In genomic region chr11:3132001-3132400, GRCm38 (mm10) we compare ENCODE assay signal across 8 mouse cellular contexts.
DNase-seq lines count a peak whose midpoint lies in the region; ATAC-seq lines count a peak whose summit lies in the region.
"Not testable (repeated sequence)": the region's sequence is repeated elsewhere in the genome, so short reads cannot be mapped to it uniquely, and the experiment has no call there.

No protein-coding gene starts in this region.

- not testable (repeated sequence) for H3K9ac ChIP-seq in embryonic facial prominence, embryonic 15.5 days; intestine, embryonic 15.5 days

- H3K36me3 ChIP-seq in embryonic facial prominence, embryonic 15.5 days; intestine, embryonic 15.5 days: not testable (repeated sequence)

- WGBS in embryonic facial prominence, embryonic 15.5 days, result 88% methylated on average over 10 of the region's 10 CpGs
- 92% methylated on average over 10 of the region's 10 CpGs for WGBS in intestine, embryonic 15.5 days

- DNase-seq in adrenal gland, adult 18-20 months (ENCODE audit: low spot score in 2 of 2), result peak; percentile 73 to 76
- DNase-seq in heart, adult 11 months, result peak; percentile 98
- peak; percentile 68 to 93 for DNase-seq in left cerebral cortex, adult 8-10 months (ENCODE audit: low spot score in 2 of 2)
- DNase-seq in lung, postnatal 10 days, result peak; percentile 73
- DNase-seq in ovary, postnatal 36 days (ENCODE audit: low spot score), result peak; percentile 72
- peak; percentile 87 to 92 for DNase-seq in urinary bladder, adult 18-20 months (ENCODE audit: low spot score in 2 of 2)

- H3K9me3 ChIP-seq in embryonic facial prominence, embryonic 15.5 days (replicated peaks), result peaks cover 14% of the 10 kb centered on the region
- not testable (repeated sequence) for H3K9me3 ChIP-seq in intestine, embryonic 15.5 days

- H3K4me2 ChIP-seq in embryonic facial prominence, embryonic 15.5 days (replicated peaks); intestine, embryonic 15.5 days (replicated peaks): not testable (repeated sequence)

- not testable (repeated sequence) for H3K27me3 ChIP-seq in embryonic facial prominence, embryonic 15.5 days; intestine, embryonic 15.5 days (replicated peaks)

- H3K4me1 ChIP-seq in embryonic facial prominence, embryonic 15.5 days; intestine, embryonic 15.5 days (replicated peaks): not testable (repeated sequence)

- H3K27ac ChIP-seq in embryonic facial prominence, embryonic 15.5 days (replicated peaks); intestine, embryonic 15.5 days: not testable (repeated sequence)

- peak; percentile 61 for ATAC-seq in embryonic facial prominence, embryonic 15.5 days (ENCODE audit: insufficient number of reproducible peaks, low FRiP score, low TSS enrichment, low read depth)
- ATAC-seq in intestine, embryonic 15.5 days, result peak; percentile 19

- not testable (repeated sequence) for H3K4me3 ChIP-seq in embryonic facial prominence, embryonic 15.5 days (replicated peaks); intestine, embryonic 15.5 days (replicated peaks)
